Mouse (Mus musculus): Measurements from ENCODE around the gene Zbtb16. TPM values are rescaled to one million over a fixed set of nuclear protein-coding genes. Genes with fewer than 3 reads are reported as not detected.

Zbtb16 gene
- polyA plus RNA-seq, 1 experiment from 2014 or later, result 6.3 TPM

- no peak for ATAC-seq (ENCODE audit: low FRiP score)
- Histone ChIP-seq H3K9ac (0 out of 2 replicates have a peak overlapping the region, but pooled peaks have one; percentile 35), H3K27me3 (peaks cover 39% of the 10 kb centered on the region), H3K4me1 (replicated peaks) (peaks cover 47% of the 10 kb centered on the region), H3K4me2 (peak overlapping the region; percentile 100), H3K9me3 (no peaks in the 10 kb centered on the region), H3K36me3 (peaks cover 3% of the 10 kb centered on the region), H3K4me3 (peak overlapping the region; percentile 67), H3K27ac (no peak overlapping the region)
- WGBS, result 4% methylated on average over 14 of the region's 14 CpGs
Measured at GRCm38 (mm10) chr9:48837181-48837580, 1.2 kb upstream of the Zbtb16 start.

- Histone ChIP-seq H3K4me1 (replicated peaks) (peaks cover 49% of the 10 kb centered on the region), H3K27ac (peak overlapping the region; percentile 69; the same call in 1 of the 2 replicates), H3K4me3 (peak overlapping the region; percentile 67), H3K9ac (peak overlapping the region; percentile 79), H3K36me3 (peaks cover 6% of the 10 kb centered on the region), H3K27me3 (peaks cover 44% of the 10 kb centered on the region), H3K9me3 (no peaks in the 10 kb centered on the region), H3K4me2 (peak overlapping the region; percentile 100)
- under 1% methylated on average over 12 of the region's 12 CpGs for WGBS
- ATAC-seq (ENCODE audit: low FRiP score), result 0 out of 2 replicates have a peak, but pooled peaks have one; percentile 22
Measured at GRCm38 (mm10) chr9:48836566-48836930, 526 bp upstream of the Zbtb16 start.

GRCm38 (mm10) chr9:48834541-48835411 lies 1.2 kb downstream of the Zbtb16 start:
- Histone ChIP-seq H3K4me3 (peak overlapping the region; percentile 67), H3K9ac (peak overlapping the region; percentile 79), H3K9me3 (no peaks in the 10 kb centered on the region), H3K36me3 (peaks cover 6% of the 10 kb centered on the region), H3K4me1 (replicated peaks) (peaks cover 46% of the 10 kb centered on the region), H3K27ac (no peak overlapping the region), H3K27me3 (peaks cover 46% of the 10 kb centered on the region), H3K4me2 (peak overlapping the region; percentile 100)
- under 1% methylated on average over 65 of the region's 65 CpGs for WGBS
- ATAC-seq (ENCODE audit: low FRiP score), result peak; percentile 14; the same call in 1 of the 2 replicates

- 18% methylated on average over 4 of the region's 4 CpGs for WGBS
- Histone ChIP-seq H3K4me1 (replicated peaks) (peaks cover 46% of the 10 kb centered on the region), H3K36me3 (peaks cover 6% of the 10 kb centered on the region), H3K9me3 (no peaks in the 10 kb centered on the region), H3K4me2 (peak overlapping the region; percentile 100), H3K27me3 (peaks cover 46% of the 10 kb centered on the region), H3K4me3 (peak overlapping the region; percentile 67), H3K9ac (peak overlapping the region; percentile 79; the same call in 1 of the 2 replicates), H3K27ac (no peak overlapping the region)
- no peak for ATAC-seq (ENCODE audit: low FRiP score)
Measured at GRCm38 (mm10) chr9:48834006-48834405, 2.0 kb downstream of the Zbtb16 start.

GRCm38 (mm10) chr9:48833493-48833892 lies 2.5 kb downstream of the Zbtb16 start:
- ATAC-seq (ENCODE audit: low FRiP score), result no peak
- no peak overlapping the region for H3K9ac ChIP-seq
- WGBS, result 91% methylated on average over 11 of the region's 11 CpGs
- H3K36me3 ChIP-seq, result peaks cover 6% of the 10 kb centered on the region
- H3K4me2 ChIP-seq, result no peak overlapping the region
- H3K4me1 ChIP-seq (replicated peaks), result peaks cover 46% of the 10 kb centered on the region
- H3K27ac ChIP-seq, result no peak overlapping the region
- H3K4me3 ChIP-seq, result no peak overlapping the region
- H3K9me3 ChIP-seq, result no peaks in the 10 kb centered on the region
- peaks cover 46% of the 10 kb centered on the region for H3K27me3 ChIP-seq

- Histone ChIP-seq H3K4me2 (no peak overlapping the region), H3K4me3 (no peak overlapping the region), H3K27ac (no peak overlapping the region), H3K27me3 (peaks cover 38% of the 10 kb centered on the region), H3K9ac (no peak overlapping the region), H3K4me1 (replicated peaks) (peaks cover 38% of the 10 kb centered on the region), H3K36me3 (peaks cover 6% of the 10 kb centered on the region), H3K9me3 (no peaks in the 10 kb centered on the region)
- no peak for ATAC-seq (ENCODE audit: low FRiP score)
- 91% methylated on average over 20 of the region's 20 CpGs for WGBS
Measured at GRCm38 (mm10) chr9:48832473-48833100, 3.4 kb downstream of the Zbtb16 start.

GRCm38 (mm10) chr9:48831560-48832460 lies 4.2 kb downstream of the Zbtb16 start:
- ATAC-seq (ENCODE audit: low FRiP score), result no peak
- H3K4me2 ChIP-seq, result no peak overlapping the region
- peaks cover 31% of the 10 kb centered on the region for H3K4me1 ChIP-seq (replicated peaks)
- 0 out of 2 replicates have a peak overlapping the region, but pooled peaks have one; percentile 11 for H3K9ac ChIP-seq
- H3K4me3 ChIP-seq, result no peak overlapping the region
- no peaks in the 10 kb centered on the region for H3K9me3 ChIP-seq
- H3K36me3 ChIP-seq, result peaks cover 6% of the 10 kb centered on the region
- no peak overlapping the region for H3K27ac ChIP-seq
- peaks cover 35% of the 10 kb centered on the region for H3K27me3 ChIP-seq
- 81% methylated on average over 23 of the region's 23 CpGs for WGBS

- H3K36me3 ChIP-seq, result peaks cover 6% of the 10 kb centered on the region
- H3K27ac ChIP-seq, result no peak overlapping the region
- no peak overlapping the region for H3K9ac ChIP-seq
- ATAC-seq (ENCODE audit: low FRiP score), result no peak
- H3K27me3 ChIP-seq, result peaks cover 30% of the 10 kb centered on the region
- no peaks in the 10 kb centered on the region for H3K9me3 ChIP-seq
- no peak overlapping the region for H3K4me2 ChIP-seq
- H3K4me1 ChIP-seq (replicated peaks), result peaks cover 8% of the 10 kb centered on the region
- no peak overlapping the region for H3K4me3 ChIP-seq
- 86% methylated on average over 7 of the region's 7 CpGs for WGBS
Measured at GRCm38 (mm10) chr9:48828839-48829238, 7.2 kb downstream of the Zbtb16 start.

GRCm38 (mm10) chr9:48826377-48826889 lies 9.6 kb downstream of the Zbtb16 start:
- no peak overlapping the region for H3K9ac ChIP-seq
- peaks cover 19% of the 10 kb centered on the region for H3K4me1 ChIP-seq (replicated peaks)
- H3K9me3 ChIP-seq, result no peaks in the 10 kb centered on the region
- 0 out of 2 replicates have a peak, but pooled peaks cover 11% of the 10 kb centered on the region for H3K27me3 ChIP-seq
- no peak overlapping the region for H3K27ac ChIP-seq
- H3K36me3 ChIP-seq, result no peaks in the 10 kb centered on the region
- no peak for ATAC-seq (ENCODE audit: low FRiP score)
- H3K4me2 ChIP-seq, result no peak overlapping the region
- H3K4me3 ChIP-seq, result no peak overlapping the region
- WGBS, result 90% methylated on average over 7 of the region's 7 CpGs

GRCm38 (mm10) chr9:48824533-48825130 lies 11.4 kb downstream of the Zbtb16 start:
- Histone ChIP-seq H3K27me3 (0 out of 2 replicates have a peak, but pooled peaks cover 10% of the 10 kb centered on the region), H3K4me2 (no peak overlapping the region), H3K9ac (no peak overlapping the region), H3K4me3 (no peak overlapping the region), H3K27ac (no peak overlapping the region), H3K36me3 (no peaks in the 10 kb centered on the region), H3K4me1 (replicated peaks) (peaks cover 30% of the 10 kb centered on the region), H3K9me3 (no peaks in the 10 kb centered on the region)
- ATAC-seq (ENCODE audit: low FRiP score), result no peak
- WGBS, result 72% methylated on average over 12 of the region's 12 CpGs

- no peaks in the 10 kb centered on the region for H3K36me3 ChIP-seq
- no peak overlapping the region for H3K4me3 ChIP-seq
- no peak overlapping the region for H3K4me2 ChIP-seq
- no peak overlapping the region for H3K27ac ChIP-seq
- no peak overlapping the region for H3K9ac ChIP-seq
- WGBS, result 49% methylated on average over 6 of the region's 6 CpGs
- no peaks in the 10 kb centered on the region for H3K9me3 ChIP-seq
- peaks cover 30% of the 10 kb centered on the region for H3K4me1 ChIP-seq (replicated peaks)
- ATAC-seq (ENCODE audit: low FRiP score), result no peak
- 0 out of 2 replicates have a peak, but pooled peaks cover 10% of the 10 kb centered on the region for H3K27me3 ChIP-seq
Measured at GRCm38 (mm10) chr9:48823851-48824250, 12.2 kb downstream of the Zbtb16 start.

Measured in hindbrain, embryonic 13.5 days (tissue).